Mouse (Mus musculus): Measurements from ENCODE around the gene Tas2r134. TPM values are rescaled to one million over a fixed set of nuclear protein-coding genes. Genes with fewer than 3 reads are reported as not detected.

Gene Tas2r134
- not detected in 2 replicates for polyA plus RNA-seq (2015; fragmentation: Nextera tagmentation; extraction: Ambion mirVana)

- H3K4me3 ChIP-seq (replicated peaks; ENCODE audit: low read length): no peak within 1 kb of the TSS
- ATAC-seq (ENCODE audit: insufficient read depth, low FRiP score): no peak
- H3K9ac ChIP-seq (ENCODE audit: low read length): no peak within 1 kb of the TSS
- H3K9me3 ChIP-seq (replicated peaks; ENCODE audit: control insufficient read depth, low read length): no peaks in the 10 kb centered on the region
- H3K36me3 ChIP-seq (ENCODE audit: control insufficient read depth, insufficient read depth, low read length): no peaks in the 10 kb centered on the region
- H3K4me2 ChIP-seq (ENCODE audit: low read depth, low read length): no peak within 1 kb of the TSS
- WGBS: 83% methylated on average over 4 of the region's 4 CpGs
- H3K4me1 ChIP-seq (ENCODE audit: control insufficient read depth, insufficient read depth, low read length): no peaks in the 10 kb centered on the region
- H3K27ac ChIP-seq (ENCODE audit: low read length): no peak within 1 kb of the TSS
- H3K27me3 ChIP-seq (ENCODE audit: control insufficient read depth, insufficient read depth, low read length): no peaks in the 10 kb centered on the region
Measured at GRCm38 (mm10) chr2:51627211-51627610, at the start of gene Tas2r134. Tas2r134 (plus strand) TSS chr2:51627511.

GRCm38 (mm10) chr2:51579767-51580166, 47.5 kb upstream of the Tas2r134 start:
- no peaks in the 10 kb centered on the region for H3K27me3 ChIP-seq (ENCODE audit: control insufficient read depth, insufficient read depth, low read length)
- H3K27ac ChIP-seq (ENCODE audit: low read length): no peak overlapping the region
- H3K4me2 ChIP-seq (ENCODE audit: low read depth, low read length): no peak overlapping the region
- H3K4me3 ChIP-seq (replicated peaks; ENCODE audit: low read length): no peak overlapping the region
- no peaks in the 10 kb centered on the region for H3K4me1 ChIP-seq (ENCODE audit: control insufficient read depth, insufficient read depth, low read length)
- H3K9me3 ChIP-seq (replicated peaks; ENCODE audit: control insufficient read depth, low read length): no peaks in the 10 kb centered on the region
- H3K9ac ChIP-seq (ENCODE audit: low read length): no peak overlapping the region
- no peak for ATAC-seq (ENCODE audit: insufficient read depth, low FRiP score)
- WGBS: 81% methylated on average over 5 of the region's 5 CpGs
- H3K36me3 ChIP-seq (ENCODE audit: control insufficient read depth, insufficient read depth, low read length): no peaks in the 10 kb centered on the region

- H3K9me3 ChIP-seq (replicated peaks; ENCODE audit: control insufficient read depth, low read length): no peaks in the 10 kb centered on the region
- no peak overlapping the region for H3K27ac ChIP-seq (ENCODE audit: low read length)
- no peak for ATAC-seq (ENCODE audit: insufficient read depth, low FRiP score)
- WGBS: 81% methylated on average over 9 of the region's 9 CpGs
- no peak overlapping the region for H3K4me3 ChIP-seq (replicated peaks; ENCODE audit: low read length)
- no peaks in the 10 kb centered on the region for H3K27me3 ChIP-seq (ENCODE audit: control insufficient read depth, insufficient read depth, low read length)
- no peaks in the 10 kb centered on the region for H3K4me1 ChIP-seq (ENCODE audit: control insufficient read depth, insufficient read depth, low read length)
- H3K36me3 ChIP-seq (ENCODE audit: control insufficient read depth, insufficient read depth, low read length): no peaks in the 10 kb centered on the region
- no peak overlapping the region for H3K9ac ChIP-seq (ENCODE audit: low read length)
- H3K4me2 ChIP-seq (ENCODE audit: low read depth, low read length): no peak overlapping the region
Measured at GRCm38 (mm10) chr2:51584050-51585046, 43.0 kb upstream of the Tas2r134 start.

GRCm38 (mm10) chr2:51588336-51588735, 39.0 kb upstream of the Tas2r134 start:
- H3K4me2 ChIP-seq (ENCODE audit: low read depth, low read length): no peak overlapping the region
- no peaks in the 10 kb centered on the region for H3K36me3 ChIP-seq (ENCODE audit: control insufficient read depth, insufficient read depth, low read length)
- ATAC-seq (ENCODE audit: insufficient read depth, low FRiP score): no peak
- no peaks in the 10 kb centered on the region for H3K4me1 ChIP-seq (ENCODE audit: control insufficient read depth, insufficient read depth, low read length)
- H3K4me3 ChIP-seq (replicated peaks; ENCODE audit: low read length): no peak overlapping the region
- H3K9me3 ChIP-seq (replicated peaks; ENCODE audit: control insufficient read depth, low read length): no peaks in the 10 kb centered on the region
- no peak overlapping the region for H3K27ac ChIP-seq (ENCODE audit: low read length)
- H3K27me3 ChIP-seq (ENCODE audit: control insufficient read depth, insufficient read depth, low read length): no peaks in the 10 kb centered on the region
- WGBS: 80% methylated on average over 4 of the region's 4 CpGs
- H3K9ac ChIP-seq (ENCODE audit: low read length): no peak overlapping the region

- H3K36me3 ChIP-seq (ENCODE audit: control insufficient read depth, insufficient read depth, low read length): no peaks in the 10 kb centered on the region
- H3K27ac ChIP-seq (ENCODE audit: low read length): no peak overlapping the region
- H3K27me3 ChIP-seq (ENCODE audit: control insufficient read depth, insufficient read depth, low read length): no peaks in the 10 kb centered on the region
- H3K4me3 ChIP-seq (replicated peaks; ENCODE audit: low read length): no peak overlapping the region
- H3K4me1 ChIP-seq (ENCODE audit: control insufficient read depth, insufficient read depth, low read length): no peaks in the 10 kb centered on the region
- ATAC-seq (ENCODE audit: insufficient read depth, low FRiP score): no peak
- WGBS: 75% methylated on average over 6 of the region's 6 CpGs
- no peak overlapping the region for H3K4me2 ChIP-seq (ENCODE audit: low read depth, low read length)
- no peak overlapping the region for H3K9ac ChIP-seq (ENCODE audit: low read length)
- no peaks in the 10 kb centered on the region for H3K9me3 ChIP-seq (replicated peaks; ENCODE audit: control insufficient read depth, low read length)
Measured at GRCm38 (mm10) chr2:51588895-51589294, 38.4 kb upstream of the Tas2r134 start.

- Histone ChIP-seq H3K27me3 (ENCODE audit: control insufficient read depth, insufficient read depth, low read length) (no peaks in the 10 kb centered on the region), H3K4me3 (replicated peaks; ENCODE audit: low read length) (no peak overlapping the region), H3K9ac (ENCODE audit: low read length) (no peak overlapping the region), H3K36me3 (ENCODE audit: control insufficient read depth, insufficient read depth, low read length) (no peaks in the 10 kb centered on the region), H3K9me3 (replicated peaks; ENCODE audit: control insufficient read depth, low read length) (no peaks in the 10 kb centered on the region), H3K4me1 (ENCODE audit: control insufficient read depth, insufficient read depth, low read length) (no peaks in the 10 kb centered on the region), H3K27ac (ENCODE audit: low read length) (no peak overlapping the region), H3K4me2 (ENCODE audit: low read depth, low read length) (no peak overlapping the region)
- ATAC-seq (ENCODE audit: insufficient read depth, low FRiP score): no peak
- 91% methylated on average over 1 of the region's 1 CpGs for WGBS
Measured at GRCm38 (mm10) chr2:51589627-51590026, 37.7 kb upstream of the Tas2r134 start.

GRCm38 (mm10) chr2:51590308-51590707, 37.0 kb upstream of the Tas2r134 start:
- H3K4me2 ChIP-seq (ENCODE audit: low read depth, low read length): no peak overlapping the region
- no peaks in the 10 kb centered on the region for H3K36me3 ChIP-seq (ENCODE audit: control insufficient read depth, insufficient read depth, low read length)
- no peak for ATAC-seq (ENCODE audit: insufficient read depth, low FRiP score)
- H3K27ac ChIP-seq (ENCODE audit: low read length): no peak overlapping the region
- no peak overlapping the region for H3K9ac ChIP-seq (ENCODE audit: low read length)
- no peaks in the 10 kb centered on the region for H3K27me3 ChIP-seq (ENCODE audit: control insufficient read depth, insufficient read depth, low read length)
- H3K4me3 ChIP-seq (replicated peaks; ENCODE audit: low read length): no peak overlapping the region
- H3K4me1 ChIP-seq (ENCODE audit: control insufficient read depth, insufficient read depth, low read length): no peaks in the 10 kb centered on the region
- no peaks in the 10 kb centered on the region for H3K9me3 ChIP-seq (replicated peaks; ENCODE audit: control insufficient read depth, low read length)
- WGBS: 72% methylated on average over 8 of the region's 8 CpGs

GRCm38 (mm10) chr2:51592157-51592556, 35.2 kb upstream of the Tas2r134 start:
- H3K9me3 ChIP-seq (replicated peaks; ENCODE audit: control insufficient read depth, low read length): no peaks in the 10 kb centered on the region
- no peak overlapping the region for H3K4me2 ChIP-seq (ENCODE audit: low read depth, low read length)
- no peaks in the 10 kb centered on the region for H3K36me3 ChIP-seq (ENCODE audit: control insufficient read depth, insufficient read depth, low read length)
- H3K9ac ChIP-seq (ENCODE audit: low read length): no peak overlapping the region
- no peak overlapping the region for H3K4me3 ChIP-seq (replicated peaks; ENCODE audit: low read length)
- no peak overlapping the region for H3K27ac ChIP-seq (ENCODE audit: low read length)
- H3K4me1 ChIP-seq (ENCODE audit: control insufficient read depth, insufficient read depth, low read length): no peaks in the 10 kb centered on the region
- H3K27me3 ChIP-seq (ENCODE audit: control insufficient read depth, insufficient read depth, low read length): no peaks in the 10 kb centered on the region
- no peak for ATAC-seq (ENCODE audit: insufficient read depth, low FRiP score)

GRCm38 (mm10) chr2:51599473-51600201, 27.7 kb upstream of the Tas2r134 start:
- Histone ChIP-seq H3K4me1 (ENCODE audit: control insufficient read depth, insufficient read depth, low read length) (no peaks in the 10 kb centered on the region), H3K27ac (ENCODE audit: low read length) (no peak overlapping the region), H3K27me3 (ENCODE audit: control insufficient read depth, insufficient read depth, low read length) (no peaks in the 10 kb centered on the region), H3K4me3 (replicated peaks; ENCODE audit: low read length) (no peak overlapping the region), H3K9me3 (replicated peaks; ENCODE audit: control insufficient read depth, low read length) (no peaks in the 10 kb centered on the region), H3K9ac (ENCODE audit: low read length) (no peak overlapping the region), H3K4me2 (ENCODE audit: low read depth, low read length) (no peak overlapping the region), H3K36me3 (ENCODE audit: control insufficient read depth, insufficient read depth, low read length) (no peaks in the 10 kb centered on the region)
- no peak for ATAC-seq (ENCODE audit: insufficient read depth, low FRiP score)
- 58% methylated on average over 19 of the region's 19 CpGs for WGBS

All from stomach, embryonic 16.5 days (tissue).